Mouse (Mus musculus): ENCODE results near the gene Fam19a3. TPM values are rescaled to one million over a fixed set of nuclear protein-coding genes. Genes with fewer than 3 reads are reported as not detected.
"Not testable (repeated sequence)": the region's sequence is repeated elsewhere in the genome, so short reads cannot be mapped to it uniquely, and the experiment has no call there.

Fam19a3 gene
- total and polyA plus RNA-seq, 2 experiments from 2014 or later = 0.05 to 0.10 TPM

GRCm38 (mm10) chr3:104758869-104759268 lies 22.8 kb downstream of the Fam19a3 start:
- Histone ChIP-seq H3K9me3 (ENCODE audit: low read length) (no peaks in the 10 kb centered on the region), H3K4me3 (ENCODE audit: low read depth, low read length) (peak overlapping the region; percentile 39), H3K4me2 (ENCODE audit: low read depth) (peak overlapping the region; percentile 59), H3K36me3 (ENCODE audit: insufficient read depth) (no peaks in the 10 kb centered on the region), H3K9ac (peak overlapping the region; percentile 46), H3K27ac (ENCODE audit: low read depth, low read length) (no peak overlapping the region), H3K27me3 (ENCODE audit: insufficient read depth, low read length) (peaks cover 5% of the 10 kb centered on the region; the same call in 1 of the 2 replicates), H3K4me1 (ENCODE audit: insufficient read depth) (no peaks in the 10 kb centered on the region)
- ATAC-seq (peak; percentile 50; the same call in 1 of the 2 replicates), DNase-seq (no peak)
- TF ChIP-seq CTCF (IDR thresholded peaks at IDR 0.05; ENCODE audit: low read depth) = no peak
- 7% methylated on average over 5 of the region's 5 CpGs for WGBS

GRCm38 (mm10) chr3:104758406-104758805 lies 23.2 kb downstream of the Fam19a3 start:
- WGBS = 3% methylated on average over 27 of the region's 27 CpGs
- ATAC-seq = peak; percentile 95
- H3K27ac ChIP-seq (ENCODE audit: low read depth, low read length) = no peak overlapping the region

DNA sequence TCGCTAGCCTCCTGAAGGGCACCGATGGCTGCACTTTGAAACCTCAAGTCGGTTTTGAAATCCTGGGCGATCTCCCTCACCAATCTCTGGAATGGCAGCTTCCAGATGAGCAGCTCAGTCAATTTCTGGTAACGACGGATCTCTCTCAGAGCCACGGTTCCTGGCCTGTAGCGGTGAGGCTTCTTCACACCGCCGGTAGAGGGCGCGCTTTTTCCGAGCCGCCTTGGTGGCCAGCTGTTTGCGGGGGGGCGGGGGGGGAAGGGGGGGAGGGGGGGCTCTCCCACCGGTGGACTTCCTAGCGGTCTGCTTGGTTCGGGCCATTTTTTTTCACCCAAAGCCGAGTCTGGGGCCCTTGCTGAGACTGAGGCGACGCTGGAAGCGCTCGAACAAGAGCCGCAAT lies 28.8 kb downstream of the Fam19a3 start:
- H3K4me2 ChIP-seq (ENCODE audit: low read depth); H3K4me3 ChIP-seq (ENCODE audit: low read depth, low read length); H3K27ac ChIP-seq (ENCODE audit: low read depth, low read length); H3K36me3 ChIP-seq (ENCODE audit: insufficient read depth); H3K9me3 ChIP-seq (ENCODE audit: low read length); H3K27me3 ChIP-seq (ENCODE audit: insufficient read depth, low read length); DNase-seq; ATAC-seq; H3K4me1 ChIP-seq (ENCODE audit: insufficient read depth); H3K9ac ChIP-seq: not testable (repeated sequence)
- 22% methylated on average over 20 of the region's 25 CpGs for WGBS
- peak; percentile 18; the same call in 1 of the 2 replicates for TF ChIP-seq CTCF (IDR thresholded peaks at IDR 0.05; ENCODE audit: low read depth)

More at GRCm38 (mm10) chr3:104758406-104758805, 23.2 kb downstream of the Fam19a3 start:
- peak overlapping the region; percentile 46 for H3K9ac ChIP-seq
- no peaks in the 10 kb centered on the region for H3K4me1 ChIP-seq (ENCODE audit: insufficient read depth)
- no peaks in the 10 kb centered on the region for H3K9me3 ChIP-seq (ENCODE audit: low read length)
- peak overlapping the region; percentile 39 for H3K4me3 ChIP-seq (ENCODE audit: low read depth, low read length)
- no peaks in the 10 kb centered on the region for H3K36me3 ChIP-seq (ENCODE audit: insufficient read depth)
- peak; percentile 87 for TF ChIP-seq CTCF (IDR thresholded peaks at IDR 0.05; ENCODE audit: low read depth)
- DNase-seq = peak; percentile 87
- peaks cover 5% of the 10 kb centered on the region; the same call in 1 of the 2 replicates for H3K27me3 ChIP-seq (ENCODE audit: insufficient read depth, low read length)
- peak overlapping the region; percentile 59 for H3K4me2 ChIP-seq (ENCODE audit: low read depth)

GRCm38 (mm10) chr3:104743864-104744263 lies 37.8 kb downstream of the Fam19a3 start:
- WGBS = 60% methylated on average over 1 of the region's 1 CpGs
- DNase-seq = no peak

DNA sequence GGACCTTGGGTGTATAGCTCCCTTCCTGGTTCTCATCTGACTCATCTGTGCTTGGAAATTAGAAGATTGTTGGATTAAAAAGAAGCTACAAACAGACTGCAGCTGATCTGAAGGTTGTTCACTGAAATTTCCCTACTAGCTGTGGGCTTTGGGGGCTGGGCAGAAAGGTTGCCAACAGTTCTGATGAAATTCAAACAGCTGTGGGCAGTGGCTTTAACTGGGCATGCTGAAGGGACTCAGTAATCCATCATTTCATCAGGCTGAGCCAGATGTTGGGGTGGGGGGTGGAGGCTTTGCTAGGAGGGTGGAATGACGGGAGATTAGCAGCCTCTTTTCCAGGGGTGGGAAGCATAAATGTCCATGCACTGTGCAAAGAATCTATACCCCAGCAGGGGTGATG lies 38.5 kb downstream of the Fam19a3 start:
- Histone ChIP-seq H3K9ac (no peak overlapping the region), H3K4me2 (ENCODE audit: low read depth) (no peak overlapping the region), H3K27ac (ENCODE audit: low read depth, low read length) (no peak overlapping the region), H3K36me3 (ENCODE audit: insufficient read depth) (no peaks in the 10 kb centered on the region), H3K4me3 (ENCODE audit: low read depth, low read length) (no peak overlapping the region), H3K9me3 (ENCODE audit: low read length) (no peaks in the 10 kb centered on the region), H3K27me3 (ENCODE audit: insufficient read depth, low read length) (no peaks in the 10 kb centered on the region), H3K4me1 (ENCODE audit: insufficient read depth) (no peaks in the 10 kb centered on the region)
- WGBS = 43% methylated on average over 1 of the region's 1 CpGs
- TF ChIP-seq CTCF (IDR thresholded peaks at IDR 0.05; ENCODE audit: low read depth) = no peak
- DNase-seq (no peak), ATAC-seq (no peak)

More at GRCm38 (mm10) chr3:104743864-104744263, 37.8 kb downstream of the Fam19a3 start:
- H3K4me1 ChIP-seq (ENCODE audit: insufficient read depth) = no peaks in the 10 kb centered on the region
- no peaks in the 10 kb centered on the region for H3K9me3 ChIP-seq (ENCODE audit: low read length)
- TF ChIP-seq CTCF (IDR thresholded peaks at IDR 0.05; ENCODE audit: low read depth) = no peak
- no peak overlapping the region for H3K9ac ChIP-seq
- ATAC-seq = no peak
- H3K4me3 ChIP-seq (ENCODE audit: low read depth, low read length) = no peak overlapping the region
- H3K36me3 ChIP-seq (ENCODE audit: insufficient read depth) = no peaks in the 10 kb centered on the region
- no peak overlapping the region for H3K27ac ChIP-seq (ENCODE audit: low read depth, low read length)
- no peak overlapping the region for H3K4me2 ChIP-seq (ENCODE audit: low read depth)
- no peaks in the 10 kb centered on the region for H3K27me3 ChIP-seq (ENCODE audit: insufficient read depth, low read length)

DNA sequence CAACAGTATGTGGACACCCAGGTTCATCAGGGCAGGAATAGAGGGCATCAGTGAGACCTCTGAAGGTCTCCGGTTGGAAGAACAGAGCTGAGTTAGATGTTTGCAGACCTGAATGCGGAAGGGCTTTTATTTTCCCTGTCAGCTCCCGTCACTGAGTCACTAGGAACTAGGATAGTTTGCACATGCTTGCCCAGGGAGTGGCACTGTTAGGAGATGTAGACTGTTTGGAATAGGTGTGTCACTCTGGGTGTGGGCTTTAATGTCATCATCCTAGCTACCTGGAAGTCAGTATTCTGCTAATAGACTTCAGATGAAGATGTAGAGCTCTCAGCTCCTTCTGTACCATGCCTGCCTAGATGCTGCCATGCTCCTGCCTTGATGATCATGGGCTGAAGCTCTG lies 39.7 kb downstream of the Fam19a3 start:
- Histone ChIP-seq H3K27me3 (ENCODE audit: insufficient read depth, low read length) (no peaks in the 10 kb centered on the region), H3K4me1 (ENCODE audit: insufficient read depth) (no peaks in the 10 kb centered on the region), H3K9me3 (ENCODE audit: low read length) (no peaks in the 10 kb centered on the region), H3K36me3 (ENCODE audit: insufficient read depth) (no peaks in the 10 kb centered on the region), H3K27ac (ENCODE audit: low read depth, low read length) (no peak overlapping the region), H3K9ac (no peak overlapping the region), H3K4me3 (ENCODE audit: low read depth, low read length) (no peak overlapping the region), H3K4me2 (ENCODE audit: low read depth) (no peak overlapping the region)
- ATAC-seq (no peak), DNase-seq (no peak)
- no peak for TF ChIP-seq CTCF (IDR thresholded peaks at IDR 0.05; ENCODE audit: low read depth)
- WGBS = 95% methylated on average over 3 of the region's 3 CpGs

DNA sequence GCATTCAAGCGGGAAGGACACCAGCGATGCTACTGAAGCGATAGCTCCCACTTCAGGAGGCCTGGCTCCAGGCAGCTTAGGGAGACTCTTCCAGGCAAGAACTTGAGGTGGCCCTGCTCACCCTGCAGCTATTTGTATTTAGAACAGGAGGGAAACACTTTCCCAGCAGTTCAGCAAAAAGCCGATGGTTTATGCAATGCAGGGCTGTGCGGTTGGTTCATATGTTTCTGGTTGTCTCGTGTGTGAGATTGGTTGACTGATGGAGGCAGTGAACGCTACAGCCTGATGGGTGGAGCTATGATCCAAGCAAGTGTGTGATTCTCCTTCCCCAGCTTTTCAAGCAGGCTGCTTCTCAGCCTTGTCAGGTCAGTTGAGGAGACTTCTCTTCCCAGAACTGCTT lies 47.0 kb downstream of the Fam19a3 start:
- DNase-seq = no peak
- WGBS = 64% methylated on average over 7 of the region's 7 CpGs
- H3K4me2 ChIP-seq (ENCODE audit: low read depth) = no peak overlapping the region

More for the DNA sequence above, 47.0 kb downstream of the Fam19a3 start:
- Histone ChIP-seq H3K27ac (ENCODE audit: low read depth, low read length) (no peak overlapping the region), H3K27me3 (ENCODE audit: insufficient read depth, low read length) (no peaks in the 10 kb centered on the region), H3K9me3 (ENCODE audit: low read length) (no peaks in the 10 kb centered on the region), H3K4me1 (ENCODE audit: insufficient read depth) (no peaks in the 10 kb centered on the region), H3K9ac (no peak overlapping the region), H3K36me3 (ENCODE audit: insufficient read depth) (no peaks in the 10 kb centered on the region), H3K4me3 (ENCODE audit: low read depth, low read length) (no peak overlapping the region)
- no peak for ATAC-seq
- TF ChIP-seq CTCF (IDR thresholded peaks at IDR 0.05; ENCODE audit: low read depth) = no peak
